20 mouse cellular contexts compared by ENCODE assay signal in the genomic region with DNA sequence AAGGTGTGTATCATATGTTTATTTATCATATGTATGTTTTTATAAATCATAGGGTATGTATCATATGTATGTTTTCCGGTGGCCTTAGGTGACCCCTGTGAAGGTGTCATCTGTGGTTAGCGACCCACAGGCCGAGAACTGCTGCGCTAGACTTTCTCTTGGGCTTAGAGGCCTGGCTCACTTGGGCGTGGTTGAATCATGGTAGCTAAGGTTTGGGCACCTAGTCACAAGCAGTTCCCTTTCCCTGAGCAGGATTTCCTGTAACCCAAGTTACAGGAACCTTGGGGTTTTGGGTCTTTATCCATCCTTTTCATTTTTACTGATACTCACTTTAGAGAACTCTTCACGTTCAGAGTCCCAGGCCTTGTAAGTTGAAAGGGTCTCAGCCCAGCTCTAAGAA. TPM values are rescaled to one million over a fixed set of nuclear protein-coding genes. Genes with fewer than 3 reads are reported as not detected.
DNase-seq lines count a peak whose midpoint lies in the region; TF ChIP-seq lines count a peak whose summit lies in the region.
"Had no signal": no experiment of that assay in that cellular context is flagged by ENCODE, and none has a peak within 500 bp of the region (broad histone marks: within the 10 kb centered on the region; RNA-seq: fewer than 3 reads in every experiment).

No protein-coding gene starts in this region.

- no peak for TF ChIP-seq POLR2A in CH12.LX (IDR thresholded peaks at IDR 0.05; ENCODE audit: low read depth, low read length)

- TF ChIP-seq EP300 in CH12.LX (IDR thresholded peaks at IDR 0.05; ENCODE audit: low read length), result no peak

- no peak for TF ChIP-seq RAD21 in CH12.LX (IDR thresholded peaks at IDR 0.05; ENCODE audit: low read depth, low read length)

- no peaks in the 10 kb centered on the region for H3K79me2 ChIP-seq in CH12.LX (replicated peaks; ENCODE audit: control insufficient read depth, extremely low read depth, insufficient read depth, poor library complexity, severe bottlenecking)

- WGBS in heart, embryonic 10.5 days, result 75% methylated on average over 6 of the region's 6 CpGs

- no peaks in the 10 kb centered on the region for H3K9me3 ChIP-seq in heart, embryonic 10.5 days
- peaks cover 3% of the 10 kb centered on the region for H3K9me3 ChIP-seq in CH12.LX (replicated peaks; ENCODE audit: low read length)
- no peaks in the 10 kb centered on the region for H3K9me3 ChIP-seq in megakaryocyte, embryonic 14.5 days
- H3K9me3 ChIP-seq: embryonic facial prominence, embryonic 15.5 days; forebrain, embryonic 10.5 days; limb, embryonic 10.5 days; lung, embryonic 15.5 days; midbrain, embryonic 15.5 days; stomach, embryonic 15.5 days had no signal

- in situ Hi-C loops in CH12.LX (cut with MboI; ENCODE audit: low pct_ligation_motif_present, low pct_unique_long_range_greater_than_20kb, low sequenced_read_pairs), result loop anchor here (5.0 kb wide), 1 partner anchor 57 kb away; a partner anchor contains a TSS

- no peak overlapping the region for H3K4me2 ChIP-seq in CH12.LX (ENCODE audit: insufficient read depth, low read depth, poor library complexity, severe bottlenecking)
- H3K4me2 ChIP-seq: embryonic facial prominence, embryonic 15.5 days; lung, embryonic 15.5 days; midbrain, embryonic 15.5 days; stomach, embryonic 15.5 days had no signal

- peaks cover 20% of the 10 kb centered on the region for H3K4me1 ChIP-seq in heart, embryonic 10.5 days
- H3K4me1 ChIP-seq in CH12.LX (ENCODE audit: control insufficient read depth in 1 of 2, insufficient read depth in 2 of 2), result peaks cover 18 to 52% of the 10 kb centered on the region in 2 experiments
- H3K4me1 ChIP-seq in megakaryocyte, embryonic 14.5 days, result peaks cover 100% of the 10 kb centered on the region

- dilution Hi-C loops in CH12.LX (cut with MboI; ENCODE audit: extremely low pct_ligation_motif_present, extremely low pct_unique_long_range_greater_than_20kb, low sequenced_read_pairs), result loop anchor here (25.0 kb wide), 1 partner anchor 213 kb away; a partner anchor contains a TSS

- H3K27me3 ChIP-seq in heart, embryonic 10.5 days (ENCODE audit: insufficient read depth, poor library complexity, severe bottlenecking), result peaks cover 17% of the 10 kb centered on the region
- no peaks in the 10 kb centered on the region for H3K27me3 ChIP-seq in CH12.LX (replicated peaks)
- H3K27me3 ChIP-seq in megakaryocyte, embryonic 14.5 days (replicated peaks), result no peaks in the 10 kb centered on the region
- H3K27me3 ChIP-seq: embryonic facial prominence, embryonic 15.5 days; lung, embryonic 15.5 days; midbrain, embryonic 15.5 days; stomach, embryonic 15.5 days had no signal

- no peaks in the 10 kb centered on the region for H3K36me3 ChIP-seq in heart, embryonic 10.5 days
- H3K36me3 ChIP-seq in CH12.LX (replicated peaks in 1 of 2; ENCODE audit: control insufficient read depth in 1 of 2, insufficient read depth in 1 of 2, low read length in 1 of 2), result no peaks in the 10 kb centered on the region
- H3K36me3 ChIP-seq in megakaryocyte, embryonic 14.5 days (replicated peaks; ENCODE audit: low read length), result peaks cover 40% of the 10 kb centered on the region
- H3K36me3 ChIP-seq: embryonic facial prominence, embryonic 15.5 days; forebrain, embryonic 10.5 days; limb, embryonic 10.5 days; lung, embryonic 15.5 days; midbrain, embryonic 15.5 days; stomach, embryonic 15.5 days had no signal

- H3K4me3 ChIP-seq in heart, embryonic 10.5 days, result no peak overlapping the region
- no peak overlapping the region for H3K4me3 ChIP-seq in CH12.LX (replicated peaks in 1 of 3; ENCODE audit: low read depth in 2 of 3, low read length in 2 of 3, poor library complexity in 1 of 3)
- peak overlapping the region; percentile 44 for H3K4me3 ChIP-seq in megakaryocyte, embryonic 14.5 days (replicated peaks)
- H3K4me3 ChIP-seq: embryonic facial prominence, embryonic 15.5 days; forebrain, embryonic 10.5 days; limb, embryonic 10.5 days; lung, embryonic 15.5 days; midbrain, embryonic 15.5 days; myocyte; stomach, embryonic 15.5 days had no signal

- H3K9ac ChIP-seq in CH12.LX (ENCODE audit: insufficient read depth, low read depth), result no peak overlapping the region
- H3K9ac ChIP-seq: embryonic facial prominence, embryonic 15.5 days; lung, embryonic 15.5 days; midbrain, embryonic 15.5 days; stomach, embryonic 15.5 days had no signal

- TF ChIP-seq CTCF in CH12.LX (conservative IDR thresholded peaks at IDR 0.05 in 1 of 2, IDR thresholded peaks at IDR 0.05 in 1 of 2; ENCODE audit: low read depth in 2 of 2, low read length in 2 of 2), result no peak

- peak; percentile 66 for DNase-seq in heart, embryonic 10.5 days (ENCODE audit: low spot score)
- no peak for DNase-seq in heart, adult 9 months (ENCODE audit: low spot score in 2 of 2)
- DNase-seq in 416B (ENCODE audit: low read depth), result peak; percentile 68
- no peak for DNase-seq in CH12.LX (ENCODE audit: extremely low read depth)
- DNase-seq in right cerebral cortex, postnatal 14 days, result no peak
- DNase-seq in kidney, adult 9 months, result no peak

- no peak overlapping the region for H3K27ac ChIP-seq in heart, embryonic 10.5 days
- peak overlapping the region; percentile 12 for H3K27ac ChIP-seq in CH12.LX (ENCODE audit: insufficient read depth, low read depth)
- H3K27ac ChIP-seq: embryonic facial prominence, embryonic 15.5 days; forebrain, embryonic 10.5 days; limb, embryonic 10.5 days; lung, embryonic 15.5 days; midbrain, embryonic 15.5 days; stomach, embryonic 15.5 days had no signal

TF ChIP-seq in CH12.LX, 34 proteins besides CTCF, POLR2A, EP300 and RAD21:
- no peak for TF ChIP-seq JUND (conservative IDR thresholded peaks at IDR 0.05; ENCODE audit: low read depth, low read length)
- no peak for TF ChIP-seq MAX (IDR thresholded peaks at IDR 0.05; ENCODE audit: low read length)
- no peak for TF ChIP-seq NELFE (IDR thresholded peaks at IDR 0.05; ENCODE audit: low read depth, low read length)

RNA-seq across cellular contexts. Expression of a gene that starts 29.6 kb away (rescaled TPM):
- polyA plus RNA-seq in heart, embryonic 10.5 days (2016; fragmentation: Nextera tagmentation; extraction: Ambion mirVana), result 0.70 and 0.73 TPM in 2 replicates
- total RNA-seq in CH12.LX (2012; rRNA removed), result 0.25 TPM in 1 of 2 replicates, not detected in the other
- total RNA-seq in CH12.LX (2014; rRNA removed), result not detected in 2 replicates
- 1.3 TPM in 1 of 2 replicates, not detected in the other for polyA plus RNA-seq in CH12.LX (2012; ENCODE audit: insufficient read length, low read depth)
- not detected in 2 replicates for polyA plus RNA-seq in megakaryocyte, embryonic 14.5 days (2012; ENCODE audit: insufficient read depth, low replicate concordance)
- total RNA-seq: adrenal gland, postnatal 14 days; gastrocnemius, postnatal 14 days; left cerebral cortex, adult 8-10 months; liver, adult 2 months had no signal
- polyA plus RNA-seq: forebrain, embryonic 10.5 days; hindbrain, embryonic 11.5 days; limb, embryonic 10.5 days; midbrain, embryonic 15.5 days had no signal

RNA-seq across cellular contexts. Expression of a gene that starts 29.6 kb away (rescaled TPM):
- not detected in 2 replicates for polyA plus RNA-seq in heart, embryonic 10.5 days (2016; fragmentation: Nextera tagmentation; extraction: Ambion mirVana)
- total RNA-seq in CH12.LX (2012; rRNA removed) (1.1 and 1.2 TPM in 2 replicates), CH12.LX (2014; rRNA removed) (0.54 and 0.73 TPM in 2 replicates)
- 1.3 and 1.4 TPM in 2 replicates for polyA plus RNA-seq in CH12.LX (2012; ENCODE audit: insufficient read length, low read depth)
- 0.19 TPM in 1 of 2 replicates, not detected in the other for polyA plus RNA-seq in megakaryocyte, embryonic 14.5 days (2012; ENCODE audit: insufficient read depth, low replicate concordance)
- total RNA-seq: gastrocnemius, postnatal 14 days had no signal
- polyA plus RNA-seq: intestine, embryonic 14.5 days; liver, adult 2 months; myocyte had no signal

RNA-seq across cellular contexts. Expression of a gene that starts 32.2 kb away (rescaled TPM):
- 2.0 and 3.4 TPM in 2 replicates for polyA plus RNA-seq in heart, embryonic 10.5 days (2016; fragmentation: Nextera tagmentation; extraction: Ambion mirVana)
- 0.84 and 1.3 TPM in 2 replicates for total RNA-seq in CH12.LX (2012; rRNA removed)
- 2.9 and 3.2 TPM in 2 replicates for total RNA-seq in CH12.LX (2014; rRNA removed)
- 8.3 and 10.2 TPM in 2 replicates for polyA plus RNA-seq in CH12.LX (2012; ENCODE audit: insufficient read length, low read depth)
- 34.4 and 41.9 TPM in 2 replicates for polyA plus RNA-seq in megakaryocyte, embryonic 14.5 days (2012; ENCODE audit: insufficient read depth, low replicate concordance)

RNA-seq across cellular contexts. Expression of a gene that starts 58.9 kb away (rescaled TPM):
- polyA plus RNA-seq in heart, embryonic 10.5 days (2016; fragmentation: Nextera tagmentation; extraction: Ambion mirVana), result 124 and 146 TPM in 2 replicates
- 87.4 and 114 TPM in 2 replicates for total RNA-seq in CH12.LX (2012; rRNA removed)
- 86.7 and 91.2 TPM in 2 replicates for total RNA-seq in CH12.LX (2014; rRNA removed)
- polyA plus RNA-seq in CH12.LX (2012; ENCODE audit: insufficient read length, low read depth), result 203 and 235 TPM in 2 replicates
- polyA plus RNA-seq in megakaryocyte, embryonic 14.5 days (2012; ENCODE audit: insufficient read depth, low replicate concordance), result 39.6 and 78.6 TPM in 2 replicates

RNA-seq across cellular contexts. Expression of a gene that starts 59.6 kb away (rescaled TPM):
- 677 and 779 TPM in 2 replicates for polyA plus RNA-seq in heart, embryonic 10.5 days (2016; fragmentation: Nextera tagmentation; extraction: Ambion mirVana)
- total RNA-seq in CH12.LX (2012; rRNA removed) (317 and 342 TPM in 2 replicates), CH12.LX (2014; rRNA removed) (676 and 764 TPM in 2 replicates)
- polyA plus RNA-seq in CH12.LX (2012; ENCODE audit: insufficient read length, low read depth), result 494 and 505 TPM in 2 replicates
- polyA plus RNA-seq in megakaryocyte, embryonic 14.5 days (2012; ENCODE audit: insufficient read depth, low replicate concordance), result 260 and 290 TPM in 2 replicates

Comparison
In these comparisons a context has a peak if more than half of its experiments do, and no peak if none do; other contexts are left out.
1. DNase-seq: peak in heart, embryonic 10.5 days (single experiment) and 416B (single experiment); none in heart, adult 9 months (0 of 2), CH12.LX (single experiment), right cerebral cortex, postnatal 14 days (single experiment) and kidney, adult 9 months (single experiment).